Mouse (Mus musculus) lung, postnatal 36 days (tissue): ENCODE measurements around the gene Map3k7.
A peak's percentile ranks its signal among the peaks of the same experiment; 100 is the strongest.

Experiments used
- DNase-seq: peaks from one replicate; pipeline ENCODE4 v3.0.0; 2022; ENCODE audit warnings: mixed read lengths

Gene Map3k7

GRCm38 (mm10) chr4:31963354-31964193 lies at the start of gene Map3k7:
Gene Map3k7, plus strand, starts transcription at chr4:31964097.
- peak; percentile 95 for DNase-seq

GRCm38 (mm10) chr4:31915114-31915513 lies 48.8 kb upstream of the Map3k7 start:
- no peak for DNase-seq

DNA sequence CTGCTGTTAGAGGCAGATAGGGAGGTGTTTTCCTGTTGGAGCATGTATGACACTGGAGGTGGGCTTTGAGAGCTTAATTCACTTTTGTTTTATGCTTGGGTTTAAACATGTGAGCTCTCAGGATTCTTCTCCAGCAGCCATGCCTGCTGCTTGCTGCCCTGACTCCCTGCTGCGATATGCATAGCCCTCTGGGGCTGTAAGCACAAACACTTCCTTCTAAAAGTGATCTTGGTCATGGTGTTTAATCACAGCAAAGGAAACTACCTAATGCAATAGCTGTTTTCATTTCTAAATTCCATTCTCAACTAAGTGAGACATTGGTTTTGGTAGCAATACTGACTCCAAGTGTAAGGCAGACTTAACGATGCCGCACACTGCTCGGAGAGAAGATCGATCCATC lies 45.2 kb upstream of the Map3k7 start:
- DNase-seq = no peak

DNA sequence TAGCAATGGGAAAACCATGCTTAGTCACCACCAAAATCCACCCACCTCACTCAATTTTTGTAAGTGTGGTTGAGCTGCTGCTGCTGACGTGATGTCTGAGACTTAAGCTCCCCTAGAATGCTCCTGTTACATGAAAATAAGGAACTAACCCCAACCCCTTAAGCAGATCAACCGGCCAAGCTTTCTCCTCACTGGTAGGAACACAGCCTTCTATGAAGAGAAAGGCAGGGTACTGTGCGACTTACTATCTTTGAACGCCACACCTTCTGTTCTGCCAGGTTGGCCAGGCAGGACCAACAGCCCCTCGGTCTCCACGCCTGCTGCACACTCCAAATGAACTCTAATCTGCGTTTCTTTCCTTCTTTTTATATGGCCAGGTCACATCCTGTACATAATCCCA lies 41.7 kb upstream of the Map3k7 start:
- DNase-seq = no peak

DNA sequence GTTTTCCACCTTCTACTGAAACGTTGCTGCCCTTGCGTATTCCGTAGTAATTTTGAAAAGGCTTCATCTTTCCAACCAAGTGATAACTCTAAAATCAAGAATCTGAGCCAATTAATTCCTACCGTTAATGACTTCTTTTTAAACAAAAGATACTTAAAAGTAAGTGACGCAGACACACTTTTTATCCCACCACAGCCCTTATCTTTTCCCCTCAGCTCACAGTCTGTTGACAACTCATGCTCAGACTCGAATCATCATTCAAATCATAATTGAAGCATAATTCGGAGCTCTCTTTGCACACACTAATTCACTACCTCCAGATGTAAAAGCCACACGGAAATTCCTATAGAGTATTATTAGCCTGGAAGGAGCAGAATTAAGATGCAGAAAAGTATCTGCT lies 40.5 kb upstream of the Map3k7 start:
- DNase-seq = no peak

DNA sequence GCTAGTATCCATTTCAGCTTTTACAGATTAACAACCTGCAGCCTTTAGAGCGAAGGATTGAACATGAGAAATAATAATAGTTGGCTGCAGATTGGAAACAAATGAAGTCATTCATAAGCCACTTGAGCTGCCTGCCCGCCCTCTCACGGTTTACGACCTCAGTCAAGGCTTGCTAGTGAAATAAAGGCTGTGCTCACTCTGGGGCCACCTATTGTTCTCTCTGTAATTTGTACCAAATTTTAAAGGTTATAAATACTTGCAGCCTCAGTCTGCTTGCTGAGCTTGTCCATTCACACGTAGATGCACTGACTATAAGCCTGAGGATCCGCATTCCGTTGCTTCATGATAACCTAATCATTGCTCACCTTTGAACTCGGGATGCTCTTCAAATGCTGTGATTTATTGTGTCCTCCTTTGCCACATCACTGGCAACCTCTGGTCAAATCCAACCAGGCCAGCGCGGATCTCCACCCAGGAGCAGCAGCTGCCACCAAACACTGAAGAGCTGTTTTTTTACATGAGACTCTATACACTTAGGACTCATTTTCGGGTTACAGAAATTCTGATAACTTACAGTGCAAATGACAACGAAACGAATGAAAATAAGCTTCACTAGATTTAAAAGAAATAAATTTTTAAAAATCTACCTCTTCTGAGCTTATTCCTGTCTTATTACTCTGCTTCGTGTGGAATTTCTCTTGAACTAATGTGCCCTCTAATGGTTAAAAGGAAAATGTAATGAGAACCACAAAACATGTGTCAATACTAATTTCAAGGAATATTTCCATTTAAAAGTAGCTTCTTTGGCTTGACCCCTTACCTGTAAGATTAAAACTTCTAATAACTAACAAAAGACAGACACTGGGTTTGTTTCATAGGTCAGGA lies 39.4 kb upstream of the Map3k7 start:
- DNase-seq = no peak

- DNase-seq = no peak
These were observed 30.7 kb upstream of the Map3k7 start for GRCm38 (mm10) chr4:31933171-31933570.

GRCm38 (mm10) chr4:31935831-31936306 lies 28.0 kb upstream of the Map3k7 start:
- DNase-seq = no peak

GRCm38 (mm10) chr4:31936358-31936757 lies 27.5 kb upstream of the Map3k7 start:
- DNase-seq = no peak

GRCm38 (mm10) chr4:31936911-31937375 lies 27.0 kb upstream of the Map3k7 start:
- no peak for DNase-seq

GRCm38 (mm10) chr4:31937376-31938281 lies 26.3 kb upstream of the Map3k7 start:
- no peak for DNase-seq

GRCm38 (mm10) chr4:31938416-31939106 lies 25.3 kb upstream of the Map3k7 start:
- DNase-seq = peak; percentile 28

DNA sequence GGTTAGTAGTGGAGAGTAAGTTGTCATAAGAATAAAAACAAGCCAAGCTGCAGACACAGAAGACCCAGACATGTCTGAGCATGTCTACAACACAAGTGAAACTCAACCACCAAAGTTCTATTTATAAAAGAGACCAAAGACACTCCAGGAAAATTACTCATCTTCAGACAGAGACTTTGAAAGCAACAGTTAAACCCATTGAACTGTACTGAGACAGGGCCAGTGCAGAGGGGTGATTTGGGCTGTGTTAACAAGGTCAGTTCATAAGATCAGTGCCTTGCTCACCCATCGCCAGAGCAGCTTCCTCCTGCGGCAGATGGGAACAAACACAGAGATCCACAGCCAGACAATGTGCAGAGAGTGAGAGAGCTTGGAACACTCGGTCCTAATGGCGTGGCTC lies 22.3 kb upstream of the Map3k7 start:
- DNase-seq = no peak

DNA sequence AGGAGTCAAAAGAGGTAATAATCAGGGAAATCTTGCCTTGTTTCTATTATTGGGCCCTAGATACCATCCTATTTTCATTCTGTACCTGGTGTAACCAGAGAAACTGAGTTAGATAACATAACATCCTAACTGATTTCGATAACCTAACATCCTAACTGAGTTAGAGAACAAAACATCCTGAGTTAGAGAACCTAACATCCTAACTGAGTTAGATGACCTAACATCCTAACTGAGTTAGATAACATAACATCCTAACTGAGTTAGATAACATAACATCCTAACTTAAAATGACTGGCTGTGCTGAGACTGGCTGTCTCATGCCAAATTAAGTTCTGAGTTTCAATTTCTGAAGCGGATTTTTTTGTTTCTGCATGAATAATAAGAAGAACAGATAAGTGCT lies 20.9 kb upstream of the Map3k7 start:
- no peak for DNase-seq

DNA sequence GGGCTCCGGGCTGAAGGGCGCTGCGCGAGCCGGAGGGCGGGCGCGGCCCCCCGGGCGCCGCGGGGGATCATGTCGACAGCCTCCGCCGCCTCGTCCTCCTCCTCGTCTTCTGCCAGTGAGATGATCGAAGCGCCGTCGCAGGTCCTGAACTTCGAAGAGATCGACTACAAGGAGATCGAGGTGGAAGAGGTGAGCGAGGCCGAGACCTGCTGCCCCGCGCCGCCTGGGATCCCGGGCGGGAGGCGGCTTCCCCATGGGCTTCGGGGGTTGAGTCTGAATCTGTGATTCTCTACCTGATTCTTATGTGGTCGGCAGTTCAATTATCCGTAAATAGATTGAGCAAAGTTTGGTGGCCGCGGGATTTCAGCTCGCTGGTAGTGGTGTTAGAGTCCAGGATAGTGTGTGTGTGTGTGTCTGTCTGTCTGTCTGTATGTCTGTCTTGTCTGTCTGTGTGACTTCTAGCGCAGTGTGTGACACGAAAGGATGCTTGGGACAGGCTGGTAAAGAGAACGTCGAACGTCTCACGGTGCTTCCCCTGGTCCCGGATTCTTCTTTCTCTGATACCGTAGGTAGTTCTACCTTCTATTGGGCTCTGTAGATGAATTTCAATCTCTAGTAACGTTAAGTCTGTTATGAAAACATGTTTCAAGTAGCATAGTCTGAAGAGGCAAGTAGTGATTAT lies 438 bp downstream of the Map3k7 start:
- peak; percentile 6 for DNase-seq

DNA sequence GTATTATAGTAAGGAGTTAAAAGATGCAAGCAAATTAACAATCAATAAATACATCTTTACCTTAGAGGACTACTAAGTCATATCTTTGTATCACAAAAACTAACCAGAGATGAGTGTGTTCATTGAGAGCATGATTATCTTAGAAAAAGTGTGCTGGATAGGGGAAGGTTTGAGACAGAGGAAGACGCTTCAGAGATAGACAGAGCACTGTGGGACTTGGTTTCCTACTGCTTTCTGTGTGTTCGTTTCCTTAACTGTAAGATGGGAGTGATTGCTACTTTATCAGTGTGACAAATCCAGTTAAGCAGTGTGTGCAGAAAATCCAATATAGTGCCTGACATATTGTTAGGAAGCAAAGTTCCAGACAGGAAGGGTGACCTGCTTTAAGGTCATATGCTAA lies 1.3 kb downstream of the Map3k7 start:
- no peak for DNase-seq

DNA sequence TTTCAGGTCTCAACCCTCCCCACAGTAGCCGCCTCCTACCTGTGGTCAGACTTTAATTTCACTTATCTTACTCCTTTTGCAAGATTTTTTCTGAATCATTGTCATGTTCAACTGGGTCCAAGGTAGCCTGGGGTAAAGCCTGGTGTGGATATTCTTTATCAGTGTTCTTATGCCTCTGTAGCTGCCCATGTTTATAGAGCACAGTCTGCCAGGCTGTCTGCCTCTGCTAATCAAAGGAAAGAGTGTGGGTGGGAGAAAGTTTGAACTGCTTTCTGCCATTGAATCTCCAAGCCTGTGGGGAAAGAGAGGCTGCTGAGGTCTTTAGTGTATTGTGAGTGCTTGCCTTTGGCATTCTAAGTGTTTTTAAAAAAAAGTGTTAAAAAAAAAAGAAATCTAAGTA lies 7.5 kb downstream of the Map3k7 start:
- no peak for DNase-seq

DNA sequence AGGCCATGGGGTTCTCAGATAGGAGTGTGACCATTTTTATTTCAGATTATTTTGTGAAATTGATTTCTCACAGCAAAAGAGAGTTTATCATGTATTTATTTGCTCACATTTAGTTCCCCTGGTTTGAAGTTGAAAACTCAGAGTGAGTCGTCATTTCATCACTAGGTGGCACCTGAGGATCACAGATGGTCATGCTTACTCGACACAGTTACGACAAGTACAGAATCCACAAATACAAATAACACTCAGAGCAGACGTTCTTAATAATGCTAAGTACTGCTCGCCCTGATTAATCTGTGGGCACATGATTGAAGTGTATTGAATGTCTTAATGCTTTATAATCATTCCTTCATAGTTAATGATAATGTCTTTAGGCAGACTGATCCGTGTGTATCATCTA lies 8.3 kb downstream of the Map3k7 start:
- peak; percentile 39 for DNase-seq

DNA sequence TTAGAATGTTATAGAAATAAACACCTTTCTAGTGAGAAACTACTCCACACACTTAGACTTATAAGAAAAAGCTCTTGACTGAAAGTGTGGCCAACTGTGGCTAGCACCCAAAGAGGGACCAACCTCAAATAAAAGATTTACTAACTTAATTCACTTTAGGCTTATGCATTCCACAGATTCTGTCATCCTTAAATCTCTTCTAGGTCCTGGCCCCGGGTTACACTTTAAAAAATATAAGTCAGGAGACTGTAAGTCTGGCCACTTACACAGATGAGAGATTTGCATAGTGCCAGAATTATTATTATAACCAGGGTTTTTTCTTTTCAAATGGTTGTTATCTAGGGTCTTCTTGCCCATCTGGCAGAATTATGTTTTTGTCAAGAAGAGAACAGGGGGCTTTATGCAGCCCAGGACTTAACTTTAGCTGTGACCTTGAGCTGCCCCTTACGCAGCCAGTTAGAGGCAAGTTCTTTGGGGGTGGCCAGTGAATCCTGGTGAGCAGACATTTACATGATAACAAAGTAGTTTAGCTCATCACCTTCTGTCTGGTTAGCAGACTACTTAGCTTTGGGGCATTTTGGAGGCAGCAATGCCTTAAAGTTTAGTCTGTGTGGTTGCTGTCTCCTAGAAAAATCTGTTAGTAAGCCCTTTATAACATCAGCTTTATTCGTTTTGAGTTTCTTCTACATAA lies 11.5 kb downstream of the Map3k7 start:
- no peak for DNase-seq

- DNase-seq = no peak
These were observed 18.0 kb downstream of the Map3k7 start for GRCm38 (mm10) chr4:31981863-31982262.

- DNase-seq = no peak
These were observed 29.5 kb downstream of the Map3k7 start for GRCm38 (mm10) chr4:31993386-31993785.
